Mouse (Mus musculus) limb, embryonic 13.5 days (tissue): Measurements from ENCODE around the gene Cul3. TPM values are rescaled to one million over a fixed set of nuclear protein-coding genes. Genes with fewer than 3 reads are reported as not detected.
"Not testable (repeated sequence)": the region's sequence is repeated elsewhere in the genome, so short reads cannot be mapped to it uniquely, and the experiment has no call there.

Experiments used
- ATAC-seq: fragments of 200-750 bp; cut with Nextera tagmentation; 2 replicates; pipeline ENCODE4 v1.8.0; 2017; ENCODE audit warnings: low read depth, moderate number of reproducible peaks, moderate TSS enrichment; ENCODE audit not compliant: low FRiP score
- H3K27ac ChIP-seq: fragments of 300-500 bp; sonication (generic); 2 replicates; pipeline ENCODE4 v1.5.1; 2015; ENCODE audit warnings: inconsistent platforms, mild to moderate bottlenecking, moderate library complexity
- H3K27me3 ChIP-seq: fragments of 300-500 bp; sonication (generic); 2 replicates; pipeline ENCODE4 v1.6.1; 2015; ENCODE audit warnings: mild to moderate bottlenecking, inconsistent platforms
- H3K36me3 ChIP-seq: fragments of 300-500 bp; sonication (generic); 2 replicates; pipeline ENCODE4 v1.6.1; 2015; ENCODE audit warnings: inconsistent platforms, mild to moderate bottlenecking, moderate library complexity
- H3K4me1 ChIP-seq: fragments of 300-500 bp; sonication (generic); 2 replicates; pipeline ENCODE4 v1.6.1; 2015; ENCODE audit warnings: inconsistent platforms
- H3K4me2 ChIP-seq: fragments of 300-500 bp; sonication (generic); replicated peaks from 2 replicates; pipeline ENCODE4 v1.6.1; 2015; ENCODE audit warnings: inconsistent platforms, mild to moderate bottlenecking, moderate library complexity
- H3K4me3 ChIP-seq: fragments of 300-500 bp; sonication (generic); 2 replicates; pipeline ENCODE4 v1.5.1; 2015; ENCODE audit warnings: moderate library complexity, mild to moderate bottlenecking, inconsistent platforms
- H3K9ac ChIP-seq: fragments of 300-500 bp; sonication (generic); 2 replicates; pipeline ENCODE4 v1.6.1; 2015; ENCODE audit warnings: mild to moderate bottlenecking, inconsistent platforms
- H3K9me3 ChIP-seq: fragments of 300-500 bp; sonication (generic); 2 replicates; pipeline ENCODE4 v1.6.1; 2016; ENCODE audit warnings: inconsistent platforms
- WGBS: fragments of 180-500 bp; shearing (Covaris S2); methylation state at CpG from one replicate; pipeline ENCODE4 v1.1.7; 2015; 5-methylcytosine and 5-hydroxymethylcytosine counted together
- polyA plus RNA-seq: library from polyadenylated mRNA; unstranded; fragments of >200 nt; fragmentation: Nextera tagmentation; extraction: Ambion mirVana; gene quantifications from 2 replicates; pipeline ENCODE4 v1.2.1, GENCODE M21; 2015

Gene Cul3
- 37.1 and 39.0 TPM in 2 replicates for polyA plus RNA-seq

- peak; percentile 98 for ATAC-seq
- Histone ChIP-seq H3K27me3 (no peaks in the 10 kb centered on the region), H3K4me3 (peak within 1 kb of the TSS; percentile 98), H3K27ac (peak within 1 kb of the TSS; percentile 98), H3K9me3 (no peaks in the 10 kb centered on the region), H3K4me1 (peaks cover 19% of the 10 kb centered on the region), H3K4me2 (peak within 1 kb of the TSS; percentile 87), H3K36me3 (no peaks in the 10 kb centered on the region), H3K9ac (peak within 1 kb of the TSS; percentile 99)
- 2% methylated on average over 54 of the region's 85 CpGs for whole genome bisulfite sequencing
Observed at GRCm38 (mm10) chr1:80340436-80341376, at the start of gene Cul3. Gene Cul3 (minus strand): TSS chr1:80340480.

- Histone ChIP-seq H3K36me3 (no peaks in the 10 kb centered on the region), H3K4me1 (no peaks in the 10 kb centered on the region), H3K9me3 (peaks cover 3% of the 10 kb centered on the region; the same call in 1 of the 2 replicates), H3K9ac (no peak overlapping the region), H3K27me3 (no peaks in the 10 kb centered on the region), H3K4me3 (no peak overlapping the region), H3K4me2 (no peak overlapping the region), H3K27ac (no peak overlapping the region)
- ATAC-seq = no peak
- WGBS = 88% methylated on average over 7 of the region's 7 CpGs
Observed at GRCm38 (mm10) chr1:80389518-80389917, 49.2 kb upstream of the Cul3 start.

- no peak overlapping the region for H3K4me2 ChIP-seq
- WGBS = 80% methylated on average over 25 of the region's 25 CpGs
- H3K27me3 ChIP-seq = no peaks in the 10 kb centered on the region
- H3K9ac ChIP-seq = no peak overlapping the region
- no peak overlapping the region for H3K4me3 ChIP-seq
- no peaks in the 10 kb centered on the region for H3K36me3 ChIP-seq
- H3K4me1 ChIP-seq = 0 out of 2 replicates have a peak, but pooled peaks cover 4% of the 10 kb centered on the region
- no peak overlapping the region for H3K27ac ChIP-seq
- peaks cover 3% of the 10 kb centered on the region; the same call in 1 of the 2 replicates for H3K9me3 ChIP-seq
- peak; percentile 40; the same call in 1 of the 2 replicates for ATAC-seq
Observed at GRCm38 (mm10) chr1:80383613-80384589, 43.6 kb upstream of the Cul3 start.

GRCm38 (mm10) chr1:80382928-80383327, 42.6 kb upstream of the Cul3 start:
- ATAC-seq = no peak
- 0 out of 2 replicates have a peak, but pooled peaks cover 4% of the 10 kb centered on the region for H3K4me1 ChIP-seq
- no peak overlapping the region for H3K4me2 ChIP-seq
- no peak overlapping the region for H3K27ac ChIP-seq
- H3K36me3 ChIP-seq = no peaks in the 10 kb centered on the region
- H3K9ac ChIP-seq = no peak overlapping the region
- 61% methylated on average over 7 of the region's 7 CpGs for WGBS
- H3K9me3 ChIP-seq = peaks cover 3% of the 10 kb centered on the region; the same call in 1 of the 2 replicates
- H3K27me3 ChIP-seq = no peaks in the 10 kb centered on the region
- no peak overlapping the region for H3K4me3 ChIP-seq

- Histone ChIP-seq H3K4me3 (no peak overlapping the region), H3K4me1 (0 out of 2 replicates have a peak, but pooled peaks cover 4% of the 10 kb centered on the region), H3K27ac (no peak overlapping the region), H3K36me3 (no peaks in the 10 kb centered on the region), H3K9me3 (0 out of 2 replicates have a peak, but pooled peaks cover 6% of the 10 kb centered on the region), H3K27me3 (no peaks in the 10 kb centered on the region), H3K4me2 (no peak overlapping the region), H3K9ac (no peak overlapping the region)
- 8% methylated on average over 4 of the region's 4 CpGs for WGBS
- no peak for ATAC-seq
Observed at GRCm38 (mm10) chr1:80381302-80381701, 41.0 kb upstream of the Cul3 start.

- no peak for ATAC-seq
- no peak overlapping the region for H3K27ac ChIP-seq
- H3K9me3 ChIP-seq = 0 out of 2 replicates have a peak, but pooled peaks cover 7% of the 10 kb centered on the region
- no peaks in the 10 kb centered on the region for H3K27me3 ChIP-seq
- no peak overlapping the region for H3K4me3 ChIP-seq
- no peak overlapping the region for H3K9ac ChIP-seq
- WGBS = 92% methylated on average over 3 of the region's 3 CpGs
- H3K4me2 ChIP-seq = no peak overlapping the region
- H3K4me1 ChIP-seq = no peaks in the 10 kb centered on the region
- H3K36me3 ChIP-seq = no peaks in the 10 kb centered on the region
Observed at GRCm38 (mm10) chr1:80372010-80372409, 31.7 kb upstream of the Cul3 start.

- Histone ChIP-seq H3K4me3 (no peak overlapping the region), H3K4me2 (no peak overlapping the region), H3K27me3 (no peaks in the 10 kb centered on the region), H3K9ac (no peak overlapping the region), H3K4me1 (no peaks in the 10 kb centered on the region), H3K9me3 (0 out of 2 replicates have a peak, but pooled peaks cover 1% of the 10 kb centered on the region), H3K27ac (no peak overlapping the region), H3K36me3 (no peaks in the 10 kb centered on the region)
- no peak for ATAC-seq
- WGBS = 89% methylated on average over 3 of the region's 3 CpGs
Observed at GRCm38 (mm10) chr1:80371189-80371889, 31.1 kb upstream of the Cul3 start.

GRCm38 (mm10) chr1:80363486-80363885, 23.2 kb upstream of the Cul3 start:
- Histone ChIP-seq H3K4me2 (no peak overlapping the region), H3K4me3 (no peak overlapping the region), H3K9ac (no peak overlapping the region), H3K27me3 (no peaks in the 10 kb centered on the region), H3K4me1 (peaks cover 12% of the 10 kb centered on the region; the same call in 1 of the 2 replicates), H3K9me3 (no peaks in the 10 kb centered on the region), H3K36me3 (no peaks in the 10 kb centered on the region), H3K27ac (no peak overlapping the region)
- no peak for ATAC-seq
- 93% methylated on average over 8 of the region's 8 CpGs for WGBS

GRCm38 (mm10) chr1:80362946-80363345, 22.7 kb upstream of the Cul3 start:
- 82% methylated on average over 2 of the region's 2 CpGs for WGBS
- H3K36me3 ChIP-seq = no peaks in the 10 kb centered on the region
- H3K27me3 ChIP-seq = no peaks in the 10 kb centered on the region
- no peak overlapping the region for H3K4me3 ChIP-seq
- no peaks in the 10 kb centered on the region for H3K9me3 ChIP-seq
- no peak for ATAC-seq
- peaks cover 12% of the 10 kb centered on the region; the same call in 1 of the 2 replicates for H3K4me1 ChIP-seq
- H3K4me2 ChIP-seq = no peak overlapping the region
- no peak overlapping the region for H3K9ac ChIP-seq
- H3K27ac ChIP-seq = no peak overlapping the region

- H3K9ac ChIP-seq = no peak overlapping the region
- no peak for ATAC-seq
- H3K27me3 ChIP-seq = no peaks in the 10 kb centered on the region
- H3K4me3 ChIP-seq = no peak overlapping the region
- H3K9me3 ChIP-seq = no peaks in the 10 kb centered on the region
- no peak overlapping the region for H3K27ac ChIP-seq
- no peak overlapping the region for H3K4me2 ChIP-seq
- peaks cover 12% of the 10 kb centered on the region; the same call in 1 of the 2 replicates for H3K4me1 ChIP-seq
- H3K36me3 ChIP-seq = no peaks in the 10 kb centered on the region
- 43% methylated on average over 2 of the region's 2 CpGs for WGBS
Observed at GRCm38 (mm10) chr1:80362400-80362799, 22.1 kb upstream of the Cul3 start.

GRCm38 (mm10) chr1:80361771-80362170, 21.5 kb upstream of the Cul3 start:
- H3K27me3 ChIP-seq, H3K4me2 ChIP-seq, H3K4me3 ChIP-seq, H3K36me3 ChIP-seq, H3K27ac ChIP-seq, H3K9me3 ChIP-seq, ATAC-seq, H3K9ac ChIP-seq: not testable (repeated sequence)
- H3K4me1 ChIP-seq = peaks cover 12% of the 10 kb centered on the region; the same call in 1 of the 2 replicates
- WGBS = 92% methylated on average over 2 of the region's 2 CpGs
